Mouse (Mus musculus): ENCODE data around the gene Pkd1l1. TPM values are rescaled to one million over a fixed set of nuclear protein-coding genes. Genes with fewer than 3 reads are reported as not detected.

The Pkd1l1 gene
- 0.06 TPM in 1 of 2 replicates, not detected in the other for polyA plus RNA-seq (2015; fragmentation: Nextera tagmentation; extraction: Ambion mirVana)

- no peak for TF ChIP-seq CTCF (IDR thresholded peaks at IDR 0.05; ENCODE audit: low read depth)
- no peak for TF ChIP-seq EP300 (IDR thresholded peaks at IDR 0.05; ENCODE audit: low read depth)
- no peak within 1 kb of the TSS for H3K4me2 ChIP-seq (ENCODE audit: low read depth, low read length)
- no peak within 1 kb of the TSS for H3K4me3 ChIP-seq (ENCODE audit: low read depth, low read length)
- no peak for DNase-seq
- no peaks in the 10 kb centered on the region for H3K4me1 ChIP-seq (ENCODE audit: insufficient read depth)
- no peaks in the 10 kb centered on the region for H3K27me3 ChIP-seq (ENCODE audit: insufficient read depth, low read length)
- no peak within 1 kb of the TSS for H3K9ac ChIP-seq (replicated peaks)
- no peaks in the 10 kb centered on the region for H3K9me3 ChIP-seq (ENCODE audit: low read length)
- H3K36me3 ChIP-seq (replicated peaks; ENCODE audit: insufficient read depth, low read length): no peaks in the 10 kb centered on the region
- WGBS (ENCODE audit: insufficient replicate concordance): 70% methylated on average over 3 of the region's 3 CpGs
- no peak for ATAC-seq
- H3K27ac ChIP-seq (ENCODE audit: low read depth): no peak within 1 kb of the TSS
Observed at GRCm38 (mm10) chr11:8973166-8973565, at the start of gene Pkd1l1. Pkd1l1 (minus strand) TSS chr11:8973266.

- no peak for DNase-seq
Observed at GRCm38 (mm10) chr11:9020207-9020606, 47.1 kb upstream of the Pkd1l1 start.

DNA sequence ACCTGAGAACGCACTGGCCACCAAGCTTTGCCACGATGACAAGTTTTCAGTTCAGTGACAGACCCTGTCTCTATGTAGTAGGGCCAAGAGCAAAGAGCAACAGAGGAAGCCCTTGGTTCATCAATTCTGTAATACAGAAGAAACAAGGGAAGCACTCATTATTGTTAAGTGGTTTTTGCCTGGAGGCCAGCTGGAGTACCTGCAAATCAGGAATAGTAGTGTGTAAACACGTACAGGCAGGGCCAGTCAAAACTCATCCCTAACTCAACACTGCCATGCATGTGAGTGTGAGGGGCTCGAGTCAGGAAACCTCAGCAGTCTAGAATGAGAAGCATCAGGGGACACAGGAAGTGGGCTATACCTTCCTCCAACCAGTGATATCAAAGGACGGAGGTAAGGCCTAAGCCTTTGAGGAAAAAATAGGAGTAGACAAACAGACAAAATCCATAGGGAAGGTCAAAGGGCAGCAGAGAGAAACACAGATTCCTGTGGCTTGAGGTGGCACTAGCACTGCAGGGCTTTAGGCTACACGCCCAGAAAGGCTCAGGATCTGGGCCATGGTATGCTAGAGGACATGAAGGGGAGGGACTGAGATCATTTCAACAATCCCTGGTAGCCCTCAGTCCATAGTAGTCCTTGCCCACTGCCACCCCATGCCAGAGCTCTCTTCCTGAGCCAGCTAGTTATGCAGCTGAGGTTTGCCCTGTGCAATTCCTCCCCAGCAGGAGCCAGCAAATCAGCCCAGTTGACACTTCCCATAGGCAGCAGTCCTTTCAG lies 45.6 kb upstream of the Pkd1l1 start:
- WGBS (ENCODE audit: insufficient replicate concordance): 56% methylated on average over 6 of the region's 6 CpGs
- Histone ChIP-seq H3K4me2 (ENCODE audit: low read depth, low read length) (no peak overlapping the region), H3K4me1 (ENCODE audit: insufficient read depth) (peaks cover 7% of the 10 kb centered on the region; the same call in 1 of the 2 replicates), H3K9me3 (ENCODE audit: low read length) (no peaks in the 10 kb centered on the region), H3K27me3 (ENCODE audit: insufficient read depth, low read length) (no peaks in the 10 kb centered on the region), H3K9ac (replicated peaks) (no peak overlapping the region), H3K27ac (ENCODE audit: low read depth) (no peak overlapping the region), H3K4me3 (ENCODE audit: low read depth, low read length) (no peak overlapping the region), H3K36me3 (replicated peaks; ENCODE audit: insufficient read depth, low read length) (no peaks in the 10 kb centered on the region)
- TF ChIP-seq CTCF (IDR thresholded peaks at IDR 0.05; ENCODE audit: low read depth) (no peak), EP300 (IDR thresholded peaks at IDR 0.05; ENCODE audit: low read depth) (no peak)
- DNase-seq: no peak
- peak; percentile 67 for ATAC-seq

More at GRCm38 (mm10) chr11:9020207-9020606, 47.1 kb upstream of the Pkd1l1 start:
- H3K4me3 ChIP-seq (ENCODE audit: low read depth, low read length): no peak overlapping the region
- no peak overlapping the region for H3K9ac ChIP-seq (replicated peaks)
- no peak overlapping the region for H3K4me2 ChIP-seq (ENCODE audit: low read depth, low read length)
- no peaks in the 10 kb centered on the region for H3K27me3 ChIP-seq (ENCODE audit: insufficient read depth, low read length)
- H3K36me3 ChIP-seq (replicated peaks; ENCODE audit: insufficient read depth, low read length): no peaks in the 10 kb centered on the region
- H3K9me3 ChIP-seq (ENCODE audit: low read length): no peaks in the 10 kb centered on the region
- TF ChIP-seq EP300 (IDR thresholded peaks at IDR 0.05; ENCODE audit: low read depth) (no peak), CTCF (IDR thresholded peaks at IDR 0.05; ENCODE audit: low read depth) (no peak)
- ATAC-seq: no peak
- H3K27ac ChIP-seq (ENCODE audit: low read depth): no peak overlapping the region
- WGBS (ENCODE audit: insufficient replicate concordance): 76% methylated on average over 5 of the region's 5 CpGs
- peaks cover 7% of the 10 kb centered on the region; the same call in 1 of the 2 replicates for H3K4me1 ChIP-seq (ENCODE audit: insufficient read depth)

GRCm38 (mm10) chr11:9014740-9015139 lies 41.7 kb upstream of the Pkd1l1 start:
- Histone ChIP-seq H3K9me3 (ENCODE audit: low read length) (no peaks in the 10 kb centered on the region), H3K36me3 (replicated peaks; ENCODE audit: insufficient read depth, low read length) (no peaks in the 10 kb centered on the region), H3K4me2 (ENCODE audit: low read depth, low read length) (no peak overlapping the region), H3K4me1 (ENCODE audit: insufficient read depth) (peaks cover 13% of the 10 kb centered on the region; the same call in 1 of the 2 replicates), H3K9ac (replicated peaks) (no peak overlapping the region), H3K27me3 (ENCODE audit: insufficient read depth, low read length) (no peaks in the 10 kb centered on the region), H3K27ac (ENCODE audit: low read depth) (no peak overlapping the region), H3K4me3 (ENCODE audit: low read depth, low read length) (no peak overlapping the region)
- TF ChIP-seq CTCF (IDR thresholded peaks at IDR 0.05; ENCODE audit: low read depth) (no peak), EP300 (IDR thresholded peaks at IDR 0.05; ENCODE audit: low read depth) (no peak)
- ATAC-seq (no peak), DNase-seq (no peak)
- 83% methylated on average over 3 of the region's 3 CpGs for WGBS (ENCODE audit: insufficient replicate concordance)

- Histone ChIP-seq H3K9me3 (ENCODE audit: low read length) (no peaks in the 10 kb centered on the region), H3K36me3 (replicated peaks; ENCODE audit: insufficient read depth, low read length) (peaks cover 10% of the 10 kb centered on the region; the same call in 1 of the 2 replicates), H3K27ac (ENCODE audit: low read depth) (0 out of 2 replicates have a peak overlapping the region, but pooled peaks have one; percentile 89), H3K27me3 (ENCODE audit: insufficient read depth, low read length) (no peaks in the 10 kb centered on the region), H3K4me1 (ENCODE audit: insufficient read depth) (0 out of 2 replicates have a peak, but pooled peaks cover 8% of the 10 kb centered on the region), H3K4me2 (ENCODE audit: low read depth, low read length) (peak overlapping the region; percentile 75), H3K9ac (replicated peaks) (peak overlapping the region; percentile 83), H3K4me3 (ENCODE audit: low read depth, low read length) (peak overlapping the region; percentile 87)
- ATAC-seq (peak; percentile 35), DNase-seq (no peak)
- no peak for TF ChIP-seq CTCF (IDR thresholded peaks at IDR 0.05; ENCODE audit: low read depth)
- no peak for TF ChIP-seq EP300 (IDR thresholded peaks at IDR 0.05; ENCODE audit: low read depth)
- WGBS (ENCODE audit: insufficient replicate concordance): 2% methylated on average over 3 of the region's 3 CpGs
Observed at GRCm38 (mm10) chr11:9011348-9011747, 38.3 kb upstream of the Pkd1l1 start.

DNA sequence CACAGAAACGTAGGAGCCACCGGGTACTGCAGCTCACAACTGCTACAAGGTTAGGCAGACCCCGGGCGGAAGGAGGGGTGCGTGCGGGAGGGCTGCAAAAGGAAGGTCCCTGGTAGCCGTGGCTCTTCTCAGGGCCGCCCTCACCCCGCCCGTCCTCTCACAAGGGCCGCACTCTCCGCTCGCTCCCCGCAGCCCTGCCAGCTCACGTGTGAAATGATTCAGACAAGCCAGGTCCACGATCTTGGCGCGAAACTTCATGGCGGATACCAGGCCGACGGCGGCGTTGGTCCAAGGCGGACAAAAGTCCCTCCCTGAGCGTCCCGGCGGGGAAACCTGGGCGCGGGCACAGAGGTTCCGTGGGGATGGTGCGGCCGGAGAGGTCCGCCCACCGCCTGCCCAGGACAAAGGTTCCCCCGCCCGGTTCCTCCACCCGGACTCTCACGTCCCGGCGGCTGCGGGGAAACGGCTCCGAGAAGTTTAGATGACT lies 37.8 kb upstream of the Pkd1l1 start, which contains the start of gene Hus1:
Gene Hus1, minus strand, starts transcription at position 339 of the 487 bp plus-strand sequence.
- Histone ChIP-seq H3K36me3 (replicated peaks; ENCODE audit: insufficient read depth, low read length) (peaks cover 11% of the 10 kb centered on the region; the same call in 1 of the 2 replicates), H3K9me3 (ENCODE audit: low read length) (no peaks in the 10 kb centered on the region), H3K27me3 (ENCODE audit: insufficient read depth, low read length) (no peaks in the 10 kb centered on the region), H3K4me3 (ENCODE audit: low read depth, low read length) (peak within 1 kb of the TSS; percentile 87), H3K27ac (ENCODE audit: low read depth) (peak within 1 kb of the TSS; percentile 89), H3K4me2 (ENCODE audit: low read depth, low read length) (peak within 1 kb of the TSS; percentile 75), H3K9ac (replicated peaks) (peak within 1 kb of the TSS; percentile 83), H3K4me1 (ENCODE audit: insufficient read depth) (0 out of 2 replicates have a peak, but pooled peaks cover 8% of the 10 kb centered on the region)
- WGBS (ENCODE audit: insufficient replicate concordance): under 1% methylated on average over 43 of the region's 43 CpGs
- DNase-seq (peak; percentile 91), ATAC-seq (peak; percentile 97)
- TF ChIP-seq CTCF (IDR thresholded peaks at IDR 0.05; ENCODE audit: low read depth): 0 out of 2 replicates have a peak, but pooled peaks have one; percentile 2
- no peak for TF ChIP-seq EP300 (IDR thresholded peaks at IDR 0.05; ENCODE audit: low read depth)
